Mouse (Mus musculus) bone marrow macrophage, adult 2 months (primary cell): Measurements from ENCODE around the gene Ccdc88a.

Source experiments
- CTCF ChIP-seq: IDR thresholded peaks from 2 replicates; pipeline ENCODE4 v1.5.1; 2012; ENCODE audit warnings: low read depth, mild to moderate bottlenecking, low read length, moderate library complexity
- POLR2A ChIP-seq: IDR thresholded peaks from 2 replicates; pipeline ENCODE4 v1.6.1; 2012; ENCODE audit warnings: mild to moderate bottlenecking, low read depth, low read length, borderline replicate concordance

- no peak for TF ChIP-seq CTCF
- TF ChIP-seq POLR2A = 0 out of 2 replicates have a peak, but pooled peaks have one; percentile 47
Measured at GRCm38 (mm10) chr11:29514682-29515412, 141.4 kb downstream of the Ccdc88a start, which contains the start of gene Prorsd1.
